Mouse (Mus musculus): ENCODE results near the gene Spem1. TPM values are rescaled to one million over a fixed set of nuclear protein-coding genes. Genes with fewer than 3 reads are reported as not detected.

Gene Spem1
- total RNA-seq, 2 experiments from 2014 or later = not detected

DNA sequence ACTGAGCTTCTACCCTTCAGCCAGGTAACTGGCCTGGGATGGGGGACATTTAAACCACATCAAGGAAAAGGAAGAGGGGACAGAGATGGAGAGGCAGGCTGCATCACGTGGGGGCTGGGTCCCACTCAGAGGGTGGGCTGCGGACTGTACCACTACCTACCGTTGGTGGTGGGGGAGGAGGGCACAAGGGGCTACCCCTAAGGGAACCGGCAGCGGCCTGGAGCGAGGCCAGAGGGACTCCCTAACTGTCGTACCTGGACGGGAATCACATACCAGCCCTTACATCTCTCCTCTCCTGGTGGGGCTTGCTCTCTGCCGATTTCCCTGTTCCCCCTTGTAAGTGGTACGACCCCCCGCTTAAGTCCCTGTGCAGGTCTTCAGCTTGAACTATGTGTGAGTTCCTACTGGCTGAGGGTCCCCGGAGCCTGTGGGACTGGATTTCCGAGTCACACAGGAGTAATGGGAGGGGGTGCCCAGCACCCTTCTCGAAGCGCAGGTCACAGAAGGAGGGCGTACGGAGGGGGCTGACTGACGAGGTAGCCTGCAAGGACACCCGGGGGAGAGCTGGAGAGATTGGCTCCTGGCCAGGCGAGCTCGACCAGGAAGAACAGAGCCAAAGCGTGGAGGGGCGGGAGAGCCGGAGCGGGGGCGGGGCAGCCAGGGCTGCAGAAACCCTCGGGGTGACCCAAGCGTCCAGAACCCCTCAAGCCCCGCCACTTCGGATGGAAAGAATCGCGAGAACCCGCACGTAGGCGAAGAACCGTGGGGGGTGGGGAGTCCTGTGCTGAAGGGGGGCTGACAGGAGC is 21.4 kb downstream of the Spem1 start:
- peak; percentile 79 for DNase-seq

DNA sequence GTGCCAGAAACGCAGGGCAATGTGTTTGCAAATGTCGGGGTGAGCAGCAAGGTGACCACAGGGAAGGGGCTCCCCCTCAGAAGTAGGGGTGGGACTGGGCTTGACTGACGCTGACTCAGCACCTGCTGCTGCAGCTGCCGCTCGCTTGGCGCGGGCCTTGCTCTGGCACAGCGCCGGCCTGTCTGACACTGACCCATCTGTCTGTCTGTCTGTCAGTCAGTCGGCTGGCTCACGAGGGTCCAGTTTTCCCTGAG is 21.9 kb downstream of the Spem1 start:
- DNase-seq = peak; percentile 79

DNA sequence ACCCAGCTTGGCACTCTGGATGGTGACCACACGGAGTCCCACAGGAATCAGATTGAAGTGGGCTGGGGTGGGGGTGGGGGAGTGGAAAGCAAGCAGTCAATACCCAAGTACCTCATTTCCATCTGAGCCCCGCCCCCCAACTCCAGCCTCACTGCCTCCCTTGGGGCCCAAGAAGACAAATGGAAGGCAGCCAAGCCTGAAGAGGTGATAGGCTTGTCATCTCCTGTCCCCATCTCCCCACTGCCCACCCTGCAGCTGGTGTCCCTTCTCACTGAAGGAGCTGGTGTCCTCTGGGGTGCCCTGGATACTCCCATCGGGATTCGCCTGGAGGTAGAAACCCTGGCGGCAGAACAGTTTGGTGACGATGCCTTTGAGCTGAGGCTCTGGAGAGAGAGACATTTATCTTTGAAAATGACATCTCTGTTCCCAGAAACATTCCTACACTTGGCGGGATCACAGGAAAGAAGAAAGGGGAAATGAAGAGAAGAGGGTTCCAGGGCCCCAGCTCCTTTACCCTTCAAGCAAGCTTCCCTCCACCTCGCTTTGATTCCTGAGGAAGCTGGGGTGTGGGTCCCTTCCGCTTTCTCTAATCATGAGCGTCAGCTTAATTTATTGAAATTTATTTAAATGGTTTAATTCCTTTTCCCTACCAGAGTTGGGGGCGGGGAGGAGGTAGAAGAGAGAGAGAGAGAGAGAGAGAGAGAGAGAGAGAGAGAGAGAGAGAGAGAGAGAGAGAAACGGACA is 22.4 kb downstream of the Spem1 start:
- DNase-seq = no peak

DNA sequence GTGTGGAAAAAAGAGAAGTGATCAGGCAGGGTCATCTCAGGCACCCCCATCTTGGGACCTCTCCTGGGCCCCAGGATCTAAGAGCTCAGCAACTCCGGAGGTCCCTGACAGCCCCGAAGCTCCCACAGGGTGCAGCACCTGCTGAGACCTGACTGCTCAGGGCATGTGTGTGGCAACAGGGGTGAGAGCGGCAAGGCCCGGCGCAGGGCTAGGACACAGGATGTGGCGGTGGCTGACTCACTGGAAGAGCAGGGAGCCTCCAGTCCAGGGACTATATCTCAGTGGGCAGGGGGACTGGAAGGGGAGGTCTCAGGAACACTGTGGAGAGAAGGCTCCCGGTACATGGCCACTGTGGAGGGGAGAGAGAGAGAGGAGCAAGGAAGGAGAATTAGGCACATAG is 24.1 kb downstream of the Spem1 start:
- no peak for DNase-seq

DNA sequence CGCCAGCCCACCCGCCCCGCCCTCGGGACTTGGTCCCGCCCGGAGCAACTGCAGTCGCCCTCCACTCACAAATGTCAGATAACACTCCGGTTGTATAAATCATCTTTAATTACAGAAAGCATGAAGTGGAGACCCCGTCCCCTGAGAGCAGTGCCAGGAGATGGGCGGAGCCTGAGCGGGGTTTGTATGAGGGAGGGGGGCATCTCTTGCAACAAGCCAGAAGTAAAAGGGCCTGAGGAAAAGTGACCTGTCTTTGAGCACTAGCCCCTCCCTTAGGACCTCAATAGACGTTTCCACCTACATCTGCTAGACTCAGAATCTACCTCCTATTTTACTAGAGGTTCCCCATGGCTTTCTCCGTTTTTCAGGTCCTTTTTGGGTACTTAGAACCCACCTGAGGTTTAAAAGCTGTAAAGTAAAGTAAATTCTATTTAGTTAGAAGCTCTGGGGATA is 26.0 kb downstream of the Spem1 start:
- DNase-seq = no peak

DNA sequence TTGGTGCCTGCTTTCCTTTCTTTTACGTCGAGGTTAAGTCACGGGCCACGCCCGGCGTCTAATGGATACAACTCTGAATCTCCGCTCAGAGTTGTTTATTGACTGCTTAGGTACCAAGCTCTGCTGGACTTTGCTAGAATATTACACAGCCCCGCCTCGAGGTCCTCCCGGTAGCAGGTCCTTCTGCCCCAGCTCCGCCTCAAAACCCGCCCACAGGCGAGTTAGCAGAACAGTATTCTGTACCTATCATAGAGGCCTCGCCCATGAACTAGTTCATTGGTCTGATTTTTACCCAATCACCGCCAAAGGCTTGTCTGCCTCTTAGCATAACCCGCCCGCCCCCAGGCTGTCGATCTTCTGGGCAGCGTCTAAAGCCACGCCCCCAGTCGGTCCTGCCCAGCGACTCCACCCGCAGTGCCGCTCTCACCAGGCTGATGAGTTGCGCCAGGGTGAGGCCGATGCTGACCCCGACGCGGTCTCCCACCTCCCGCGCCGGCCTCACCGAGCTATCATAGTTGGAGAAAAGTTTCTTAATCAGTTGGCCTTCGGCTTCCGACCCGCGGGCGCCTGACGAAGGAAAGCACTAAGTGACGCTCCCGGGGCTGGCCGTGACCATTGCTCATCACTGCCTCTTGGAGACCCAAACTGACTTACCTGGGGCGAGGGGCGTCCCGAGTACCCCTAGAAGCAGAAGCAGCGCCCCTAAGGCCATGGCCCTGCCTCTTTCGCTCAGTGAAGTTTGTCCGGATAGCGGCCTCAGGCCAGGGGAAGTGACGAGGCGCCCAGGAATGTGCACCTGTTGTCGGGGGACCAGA is 26.6 kb downstream of the Spem1 start, which contains the start of gene Chrnb1:
Gene Chrnb1, minus strand, starts transcription at position 776 of the 815 bp plus-strand sequence.
- peak; percentile 88 for DNase-seq

DNA sequence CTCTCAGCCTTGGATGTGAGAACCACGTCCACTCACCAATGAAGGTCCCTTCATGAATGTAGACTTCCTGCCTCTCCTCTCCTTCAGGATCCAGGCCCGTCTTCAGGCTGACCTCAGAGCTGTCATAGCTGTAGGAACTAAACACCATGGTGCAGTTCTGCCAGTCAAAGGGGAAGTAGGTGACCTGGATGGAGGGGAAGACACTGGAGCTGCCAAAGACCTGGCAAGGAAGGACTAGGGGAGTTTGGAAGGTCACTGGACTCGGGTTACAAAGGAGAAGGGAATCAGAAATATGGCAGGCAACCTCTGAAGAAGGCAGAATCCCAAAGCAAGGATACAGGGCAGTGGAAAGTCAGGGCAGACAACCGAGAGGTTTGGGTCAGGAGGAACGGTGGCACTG is 28.6 kb downstream of the Spem1 start:
- DNase-seq = no peak

DNA sequence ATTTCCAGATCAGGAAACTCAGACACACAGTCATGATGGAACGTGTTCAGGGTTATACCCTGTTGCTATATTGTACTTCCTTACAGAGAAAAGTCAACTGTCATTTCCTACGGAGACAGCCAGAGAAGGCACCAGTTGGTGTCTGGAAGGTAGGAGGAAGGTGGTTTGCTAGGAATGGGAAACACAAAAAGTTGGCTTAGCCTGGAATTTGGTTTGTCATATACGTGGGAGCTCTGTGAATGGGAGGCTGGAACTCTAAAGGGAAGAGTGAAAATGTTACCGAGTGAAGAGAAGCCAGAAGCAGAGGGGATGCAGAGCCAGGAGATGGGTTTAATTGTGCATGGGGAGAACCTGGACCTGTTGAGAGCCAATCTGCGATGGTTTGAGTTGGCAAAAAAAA is 30.6 kb downstream of the Spem1 start:
- DNase-seq = no peak

DNA sequence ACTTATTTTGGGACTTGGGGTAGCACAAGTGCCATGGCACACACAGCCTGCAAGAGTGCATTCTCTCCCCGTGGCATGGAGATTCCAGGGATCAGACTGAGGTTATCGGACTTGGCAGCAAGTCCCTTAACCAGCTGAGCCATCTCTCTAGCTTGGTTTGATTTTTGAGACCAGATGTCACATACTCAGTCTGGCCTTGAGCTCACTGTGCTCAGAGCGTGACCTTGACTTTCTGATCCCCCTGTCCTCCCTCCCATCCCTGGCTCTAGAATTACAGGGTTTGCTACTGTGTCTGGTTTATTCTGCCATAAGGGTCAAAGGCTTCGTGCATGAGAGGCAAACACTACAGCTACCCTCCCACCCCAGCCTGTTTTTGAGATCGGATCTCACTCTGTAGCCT is 32.5 kb downstream of the Spem1 start:
- DNase-seq = no peak

DNA sequence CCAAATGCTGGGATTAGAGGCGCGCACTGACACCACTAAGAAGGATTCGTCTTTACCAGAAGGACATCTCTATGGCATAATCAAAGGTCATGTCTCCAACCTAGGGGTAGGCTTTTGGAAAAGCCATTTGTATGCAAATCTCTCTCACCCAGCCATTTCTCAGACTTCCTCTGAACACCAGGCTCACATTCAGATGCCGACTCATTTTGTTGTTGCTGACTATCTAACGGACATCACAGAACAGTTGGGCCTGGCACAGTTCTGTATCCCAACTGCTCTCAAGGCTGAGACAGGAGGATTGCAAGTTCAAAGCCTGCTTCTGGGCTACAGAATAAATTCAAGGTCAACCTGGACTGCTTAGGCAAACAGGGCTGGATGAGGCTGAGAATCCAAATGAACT is 34.7 kb downstream of the Spem1 start:
- DNase-seq = no peak

DNA sequence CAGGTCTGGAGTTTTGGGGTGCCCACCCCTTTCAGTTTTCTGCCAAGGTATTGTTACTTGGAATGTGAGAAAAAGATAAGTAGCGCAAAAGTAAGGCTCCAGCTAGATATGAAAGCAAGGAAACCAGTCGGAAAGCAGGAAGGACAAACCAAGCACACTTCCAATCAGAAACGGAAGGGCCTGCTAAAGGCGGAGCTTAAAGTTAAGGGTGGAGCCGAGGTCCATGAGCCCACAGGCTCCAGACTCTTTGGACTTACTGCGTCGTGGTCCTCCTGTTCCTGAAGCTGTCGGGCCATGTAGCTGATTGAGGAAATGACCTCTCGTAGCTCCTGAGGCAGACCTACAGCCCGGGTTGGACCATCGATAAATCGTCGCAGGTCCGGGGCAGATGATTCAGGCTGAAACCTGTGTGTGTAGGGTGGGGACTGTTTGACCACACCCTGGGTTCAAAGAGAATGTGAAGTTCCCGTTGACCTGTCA is 37.1 kb downstream of the Spem1 start:
- DNase-seq = no peak

DNA sequence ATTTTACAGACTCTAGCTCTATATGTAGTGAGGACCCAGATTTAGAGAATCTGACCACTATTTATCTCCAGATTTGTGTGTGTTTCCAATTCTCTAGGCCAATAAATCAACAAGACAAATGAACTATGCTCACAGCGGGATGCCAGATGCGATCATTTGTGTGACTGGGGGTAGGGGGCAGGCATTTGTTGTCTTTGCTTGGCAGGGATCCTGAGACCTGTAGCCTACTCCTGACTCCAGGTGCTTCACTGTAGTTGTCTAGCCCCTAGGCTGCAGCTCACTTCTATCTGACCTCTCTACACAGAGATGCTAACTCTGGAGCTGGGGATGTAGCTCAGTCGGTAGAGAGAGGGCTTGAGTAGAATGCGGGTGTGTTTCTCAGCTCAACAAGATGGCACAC is 40.2 kb downstream of the Spem1 start:
- DNase-seq = no peak

DNA sequence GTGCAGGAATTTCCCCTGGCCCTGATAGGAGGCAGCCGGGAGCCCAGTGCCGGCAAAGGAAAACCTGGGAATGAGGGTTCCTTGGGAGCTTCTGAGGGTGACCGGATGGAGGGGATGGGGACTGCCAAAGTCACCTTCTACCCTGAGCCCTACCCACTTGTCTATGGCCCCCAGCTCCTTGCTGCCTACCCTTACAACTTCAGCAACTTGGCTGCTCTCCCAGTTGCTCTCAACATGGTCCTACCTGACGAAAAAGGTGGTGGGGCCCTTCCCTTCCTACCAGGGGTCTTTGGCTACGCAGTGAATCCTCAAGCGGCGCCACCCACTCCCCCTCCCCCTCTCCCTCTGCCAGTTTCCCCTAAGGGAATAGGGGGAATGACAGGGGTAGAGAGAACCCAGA is 43.0 kb downstream of the Spem1 start:
- DNase-seq = no peak

DNA sequence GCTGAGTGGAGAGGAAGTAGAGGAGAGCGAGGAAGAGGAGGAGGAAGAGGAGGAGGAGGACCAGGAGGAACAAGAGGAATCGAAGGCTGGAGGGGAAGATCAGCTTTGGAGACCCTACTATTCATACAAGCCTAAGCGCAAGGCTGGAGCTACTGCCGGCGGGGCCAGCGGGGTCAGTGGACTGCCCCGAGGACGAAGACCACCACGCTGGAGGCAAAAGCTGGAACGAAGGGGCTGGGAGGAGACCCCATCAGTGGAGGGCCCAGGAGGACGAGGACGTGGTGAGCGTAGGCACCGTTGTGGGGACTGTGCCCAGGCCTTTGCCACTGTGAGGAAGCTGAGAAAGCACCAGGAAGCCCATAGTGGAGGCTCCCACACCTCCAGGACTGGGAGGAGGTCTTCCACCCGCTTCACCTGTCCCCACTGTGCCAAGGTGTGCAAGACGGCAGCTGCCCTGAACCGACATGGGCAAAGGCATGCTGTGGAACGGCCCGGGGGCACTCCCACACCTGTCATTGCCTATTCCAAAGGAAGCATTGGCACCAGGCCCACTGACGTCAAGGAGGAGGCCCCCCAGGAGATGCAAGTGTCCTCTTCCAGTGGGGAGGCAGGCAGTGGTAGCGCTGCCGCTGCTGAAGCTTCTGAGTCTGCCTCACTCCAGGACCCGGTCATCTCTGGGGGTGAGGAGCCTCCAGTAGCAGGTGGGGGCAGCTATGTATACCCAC is 43.6 kb downstream of the Spem1 start:
- no peak for DNase-seq

DNA sequence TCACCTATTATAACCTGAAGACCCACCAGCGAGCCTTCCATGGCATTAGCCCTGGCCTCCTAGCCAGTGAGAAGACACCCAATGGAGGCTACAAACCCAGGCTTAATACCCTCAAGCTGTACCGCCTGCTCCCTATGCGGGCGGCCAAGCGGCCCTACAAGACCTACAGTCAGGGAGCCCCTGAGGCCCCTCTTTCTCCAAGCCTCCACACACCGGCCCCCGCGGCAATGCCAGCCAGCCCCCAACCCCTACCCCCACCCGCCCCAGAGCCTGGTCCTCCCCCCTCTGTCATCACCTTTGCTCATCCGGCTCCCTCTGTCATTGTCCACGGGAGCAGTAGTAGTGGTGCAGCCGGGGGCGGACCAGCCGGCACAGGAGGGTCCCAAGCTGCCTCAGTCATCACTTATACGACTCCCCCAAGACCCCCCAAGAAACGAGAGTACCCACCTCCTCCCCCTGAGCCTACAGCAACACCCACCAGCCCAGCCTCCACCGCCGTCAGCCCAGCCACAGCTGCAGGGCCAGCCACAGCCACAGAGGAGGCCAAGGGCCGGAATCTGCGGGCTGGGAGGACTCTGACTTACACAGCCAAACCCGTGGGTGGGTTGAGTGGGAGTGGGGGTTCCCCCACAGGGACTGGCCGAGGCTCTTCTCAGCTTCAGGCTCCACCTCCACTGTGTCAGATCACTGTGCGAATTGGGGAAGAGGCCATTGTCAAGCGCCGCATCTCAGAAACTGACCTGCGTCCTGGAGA is 44.3 kb downstream of the Spem1 start:
- no peak for DNase-seq

DNA sequence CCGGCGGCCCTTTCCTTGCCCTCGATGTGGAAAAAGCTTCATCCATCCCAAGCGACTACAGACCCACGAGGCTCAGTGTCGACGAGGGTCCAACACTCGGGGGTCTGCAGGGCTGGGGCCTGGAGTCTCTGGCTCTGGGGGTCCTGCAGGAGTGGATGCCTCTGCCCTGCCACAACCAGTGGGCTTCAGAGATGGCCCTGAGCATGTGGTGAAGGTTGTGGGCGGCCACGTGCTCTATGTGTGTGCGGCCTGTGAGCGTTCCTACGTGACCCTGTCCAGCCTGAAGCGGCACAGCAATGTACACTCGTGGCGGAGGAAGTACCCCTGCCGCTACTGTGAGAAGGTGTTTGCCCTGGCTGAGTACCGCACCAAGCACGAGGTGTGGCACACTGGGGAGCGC is 45.5 kb downstream of the Spem1 start:
- no peak for DNase-seq

DNA sequence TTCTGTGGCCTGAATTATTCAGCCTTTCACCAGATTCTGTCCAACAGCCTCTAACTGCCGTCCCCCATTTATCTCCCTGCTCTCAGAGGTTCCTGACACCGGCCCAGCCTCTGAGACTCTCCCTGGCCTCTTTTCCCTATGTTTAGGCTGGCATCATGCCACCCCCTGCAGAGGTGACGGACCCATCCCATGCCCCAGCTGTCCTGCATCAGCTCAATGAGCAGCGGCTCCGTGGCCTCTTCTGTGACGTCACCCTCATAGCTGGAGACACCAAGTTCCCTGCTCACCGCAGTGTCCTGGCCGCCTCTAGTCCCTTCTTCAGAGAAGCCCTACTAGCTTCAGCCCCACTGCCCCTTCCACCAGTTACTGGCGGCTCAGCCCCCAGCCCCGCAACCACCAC is 46.3 kb downstream of the Spem1 start:
- DNase-seq = no peak

DNA sequence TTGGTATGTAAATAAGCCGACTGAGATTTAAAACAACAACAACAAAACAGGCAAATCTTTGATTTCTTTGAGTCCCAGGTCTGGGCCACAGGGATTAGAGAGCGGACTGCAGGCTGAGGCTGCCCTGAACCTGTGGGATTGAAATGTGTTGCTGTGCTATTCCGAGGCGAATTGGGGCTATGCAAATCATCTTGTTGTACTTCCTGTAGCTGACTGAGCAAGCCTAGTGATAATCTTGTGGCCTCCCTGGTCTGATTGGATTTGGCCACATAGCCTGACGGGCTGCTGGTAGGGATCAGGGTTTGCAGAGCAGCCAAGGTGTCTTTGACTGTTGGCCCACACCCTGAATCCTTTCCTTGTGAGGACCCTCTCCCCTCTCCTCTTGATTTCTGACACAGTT is 47.0 kb downstream of the Spem1 start:
- DNase-seq = no peak

All from gastrocnemius, postnatal 10 days (tissue).